Mouse (Mus musculus): ENCODE measurements around the gene Tk1.

Tk1 gene

DNA sequence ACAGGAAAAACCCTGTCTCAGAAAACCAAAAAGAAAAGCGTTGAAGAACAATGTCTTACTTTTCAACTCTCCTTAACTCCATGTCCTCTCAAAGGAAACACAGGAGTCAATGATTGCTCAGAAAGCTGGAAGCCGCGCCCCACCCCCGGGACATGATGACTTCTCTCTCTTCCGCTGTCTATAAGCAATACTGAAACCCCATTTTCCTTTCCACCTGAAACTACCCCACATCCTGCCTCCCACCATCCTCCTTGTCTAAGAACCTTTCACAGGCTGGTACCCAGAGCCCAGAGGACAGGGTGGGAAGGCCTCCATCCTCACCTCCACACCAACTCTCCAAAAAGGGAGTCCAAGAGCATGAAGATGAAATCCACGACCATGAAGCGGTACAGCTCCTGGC is 53.5 kb downstream of the Tk1 start:
- no peak for DNase-seq (ENCODE audit: extremely low read depth, low read depth)

GRCm38 (mm10) chr11:117770407-117770806 is 55.5 kb downstream of the Tk1 start:
- DNase-seq (ENCODE audit: extremely low read depth, low read depth), result no peak

DNA sequence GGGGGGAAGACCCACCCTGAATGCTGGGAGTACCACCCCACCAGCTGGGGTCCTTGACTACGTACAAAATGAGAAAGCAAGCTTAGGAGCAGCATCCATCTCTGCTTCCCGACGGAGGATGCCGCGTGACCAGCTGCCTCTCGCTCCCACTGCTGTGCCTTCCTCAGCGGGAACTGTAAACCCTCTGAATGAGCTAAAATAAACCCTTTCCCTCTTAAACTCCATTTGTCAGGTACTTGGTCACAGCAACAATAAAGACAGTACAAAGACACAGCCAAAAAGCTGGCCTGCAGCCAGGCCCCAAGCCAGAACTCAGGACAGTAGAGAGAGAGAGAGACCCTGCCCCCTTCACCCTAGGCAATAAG is 56.2 kb downstream of the Tk1 start:
- DNase-seq (ENCODE audit: extremely low read depth, low read depth), result no peak

GRCm38 (mm10) chr11:117768725-117769682 is 56.9 kb downstream of the Tk1 start:
- DNase-seq (ENCODE audit: extremely low read depth, low read depth), result no peak

- no peak for DNase-seq (ENCODE audit: extremely low read depth, low read depth)
Observed at GRCm38 (mm10) chr11:117766275-117766674, 59.6 kb downstream of the Tk1 start.
